Mouse (Mus musculus) regulatory T cell (primary cell): ENCODE results near the gene Otud4.
"Not testable (repeated sequence)": the region's sequence is repeated elsewhere in the genome, so short reads cannot be mapped to it uniquely, and the experiment has no call there.

Experiments
- in situ Hi-C: fragments of 300-600 bp; cut with MboI, MseI; formaldehyde crosslinking; loops from one replicate; pipeline ENCODE4 v1.15.1; 2025; ENCODE audit warnings: high pct_unique_total_duplicates

Gene Otud4

GRCm38 (mm10) chr8:79639586-79640451 lies at the start of gene Otud4:
Gene Otud4 (plus strand): TSS chr8:79639618.
- in situ Hi-C loops = loop anchor here (10.0 kb wide), 1 partner anchor 55 kb away; no protein-coding TSS in a partner anchor

DNA sequence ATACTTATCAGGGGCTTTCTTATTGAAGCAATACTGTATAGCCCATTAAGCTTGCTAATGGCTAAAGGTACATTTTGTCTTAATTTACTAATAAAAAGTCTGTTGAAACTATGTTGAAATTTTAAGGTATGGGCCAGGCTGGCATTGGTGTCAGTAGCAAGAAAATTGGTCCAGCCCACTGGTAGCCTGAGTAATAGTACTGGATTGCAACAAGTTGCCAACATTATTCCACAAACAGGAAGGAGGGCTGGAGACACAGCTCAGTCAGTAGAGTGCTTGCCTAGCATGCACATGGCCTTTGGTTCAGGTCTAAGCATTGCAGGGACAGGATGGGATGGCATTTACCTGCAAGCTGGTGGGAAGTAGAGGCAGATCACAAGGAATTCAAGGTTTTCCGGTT lies 38.5 kb upstream of the Otud4 start:
- in situ Hi-C loops = no loop called here

- in situ Hi-C loops = not testable (repeated sequence)
Measured at GRCm38 (mm10) chr8:79603204-79603603, 36.2 kb upstream of the Otud4 start.

GRCm38 (mm10) chr8:79606225-79606624 lies 33.2 kb upstream of the Otud4 start:
- in situ Hi-C loops = no loop called here

DNA sequence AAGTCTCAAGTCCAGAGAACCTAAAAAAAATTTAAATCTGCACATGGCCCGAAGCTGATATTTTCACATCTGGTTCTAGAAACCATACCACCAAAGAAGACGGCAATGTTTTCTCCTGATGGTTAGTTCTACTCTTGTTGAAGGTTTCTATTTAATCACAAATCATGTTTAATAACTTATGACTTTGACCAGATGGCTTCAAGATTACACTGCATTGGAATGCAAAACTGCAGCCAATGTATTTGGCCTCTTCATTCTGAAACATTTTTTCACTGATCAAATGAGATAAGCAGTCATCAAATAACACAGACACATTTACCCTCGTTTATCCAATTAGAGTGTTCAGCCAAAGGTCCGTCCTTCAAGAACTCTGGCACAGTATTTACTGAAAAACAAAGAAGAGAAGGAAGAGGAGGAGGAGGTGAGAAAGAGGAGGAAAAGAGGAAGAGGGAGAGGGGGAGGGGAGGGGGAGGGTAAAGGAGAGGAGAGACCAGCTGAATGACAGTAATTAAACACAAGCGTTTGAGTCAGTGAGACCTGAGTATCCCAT lies 32.6 kb upstream of the Otud4 start:
- in situ Hi-C loops = no loop called here

- in situ Hi-C loops = no loop called here
Measured at GRCm38 (mm10) chr8:79608701-79609100, 30.7 kb upstream of the Otud4 start.

DNA sequence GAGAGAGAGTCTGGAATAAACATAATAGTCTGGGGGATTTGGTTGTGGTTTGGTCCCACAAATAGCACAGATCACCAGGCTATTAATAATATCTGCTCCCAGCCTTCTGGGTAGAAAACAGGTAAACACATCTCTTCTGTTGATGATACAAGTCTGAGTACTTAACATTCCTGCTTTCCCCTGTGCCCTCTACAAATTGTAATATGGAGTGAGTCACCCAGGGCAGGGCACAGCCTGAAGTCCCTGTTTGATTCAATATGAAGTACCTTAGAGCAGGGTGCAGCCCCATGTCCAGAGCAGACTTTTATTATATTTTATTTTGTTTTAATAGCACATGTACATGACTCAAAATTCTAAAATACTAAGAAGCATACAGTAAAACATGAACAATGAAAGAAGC lies 29.1 kb upstream of the Otud4 start:
- in situ Hi-C loops = loop anchor here (10.0 kb wide), 1 partner anchor 795 kb away; no protein-coding TSS in a partner anchor

DNA sequence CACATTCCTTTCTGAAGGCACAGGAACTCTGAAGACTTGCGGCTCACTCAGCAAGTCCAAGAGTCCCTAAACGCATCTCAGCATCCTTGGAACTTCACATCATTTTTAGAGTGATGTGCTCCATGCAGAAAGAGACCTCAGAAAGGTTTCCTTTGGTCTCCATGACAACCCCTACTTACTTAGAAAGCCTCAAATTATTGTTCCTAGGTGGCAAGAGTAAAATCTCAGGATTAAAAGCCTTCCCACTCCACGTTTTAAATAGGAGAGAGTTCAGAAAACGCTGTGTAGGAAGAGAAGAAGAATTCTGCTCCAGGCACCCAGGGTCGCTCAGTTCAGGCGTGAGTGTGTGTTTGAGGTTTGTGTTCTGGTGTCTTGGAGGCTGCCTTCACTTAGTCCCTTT lies 27.1 kb upstream of the Otud4 start:
- in situ Hi-C loops = loop anchor here (10.0 kb wide), 1 partner anchor 793 kb away; no protein-coding TSS in a partner anchor

- in situ Hi-C loops = loop anchor here (10.0 kb wide), 1 partner anchor 792 kb away; no protein-coding TSS in a partner anchor
Measured at GRCm38 (mm10) chr8:79612965-79613364, 26.5 kb upstream of the Otud4 start.

- in situ Hi-C loops = loop anchor here (10.0 kb wide), 1 partner anchor 789 kb away; no protein-coding TSS in a partner anchor
Measured at GRCm38 (mm10) chr8:79615741-79616350, 23.6 kb upstream of the Otud4 start.

- in situ Hi-C loops = loop anchor here (10.0 kb wide), 1 partner anchor 786 kb away; no protein-coding TSS in a partner anchor
Measured at GRCm38 (mm10) chr8:79618906-79619305, 20.5 kb upstream of the Otud4 start.

GRCm38 (mm10) chr8:79619353-79619752 lies 20.1 kb upstream of the Otud4 start:
- in situ Hi-C loops = loop anchor here (10.0 kb wide), 1 partner anchor 785 kb away; no protein-coding TSS in a partner anchor

DNA sequence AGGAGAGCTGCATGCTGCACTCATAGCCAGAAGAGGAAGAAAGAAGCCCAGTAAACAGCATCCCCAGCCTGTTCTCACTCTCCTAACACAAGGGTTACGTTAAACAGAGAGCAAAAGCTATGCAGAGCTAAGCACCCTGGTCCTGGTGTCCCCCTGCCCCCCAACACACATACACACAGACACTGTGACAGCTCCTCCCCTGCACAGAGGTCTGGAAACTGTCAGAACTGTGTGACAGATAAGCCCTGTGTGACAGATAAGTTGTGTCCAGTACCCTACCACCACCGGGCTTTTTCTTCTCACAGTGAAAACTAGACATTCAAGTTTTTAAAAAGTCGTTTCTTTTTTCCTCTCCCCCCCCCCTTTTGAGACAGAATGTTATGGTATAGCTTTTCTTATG lies 19.4 kb upstream of the Otud4 start:
- in situ Hi-C loops = loop anchor here (10.0 kb wide), 1 partner anchor 785 kb away; no protein-coding TSS in a partner anchor

GRCm38 (mm10) chr8:79620489-79621276 lies 18.7 kb upstream of the Otud4 start:
- in situ Hi-C loops = no loop called here

DNA sequence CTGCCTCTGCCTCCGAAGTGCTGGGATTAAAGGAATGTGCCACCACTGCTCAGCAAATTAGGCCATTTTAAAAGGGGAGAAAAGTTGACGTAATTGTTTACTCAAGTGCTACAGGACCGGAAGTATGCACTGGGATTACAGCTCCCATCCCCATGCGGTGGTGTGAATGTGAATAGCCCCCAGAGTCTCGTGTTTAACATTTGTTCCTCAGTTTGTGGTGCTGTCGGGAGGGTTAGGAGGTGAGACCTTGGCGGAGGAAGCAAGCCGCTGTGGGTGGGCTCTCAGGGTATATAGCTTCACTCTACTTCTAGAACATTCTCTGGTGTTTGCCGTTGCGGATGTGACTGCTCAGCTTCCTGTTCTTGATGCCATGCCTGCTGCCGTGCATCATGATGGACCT lies 17.1 kb upstream of the Otud4 start:
- in situ Hi-C loops = no loop called here

- in situ Hi-C loops = no loop called here
Measured at GRCm38 (mm10) chr8:79623351-79623750, 16.1 kb upstream of the Otud4 start.

GRCm38 (mm10) chr8:79624416-79624815 lies 15.0 kb upstream of the Otud4 start:
- in situ Hi-C loops = no loop called here

DNA sequence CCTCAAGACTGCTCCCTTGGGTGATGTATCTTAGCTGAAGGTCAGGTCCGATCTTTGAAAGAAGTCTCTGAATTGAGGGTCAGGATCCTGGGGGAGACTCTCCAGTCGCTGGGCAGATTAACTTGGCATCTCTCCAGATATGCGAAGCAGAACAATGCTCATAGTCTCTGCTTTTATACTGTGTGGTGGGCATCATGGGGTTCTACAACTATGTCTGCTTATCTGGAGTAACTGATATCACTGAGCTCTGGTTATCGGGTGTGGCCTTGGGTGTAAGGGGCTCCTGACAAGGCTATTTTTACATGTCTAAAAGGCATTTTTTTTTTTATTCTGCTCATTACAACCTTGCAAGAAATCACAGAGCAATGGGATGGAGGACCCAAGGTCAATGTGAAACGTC lies 13.2 kb upstream of the Otud4 start:
- in situ Hi-C loops = no loop called here

- in situ Hi-C loops = no loop called here
Measured at GRCm38 (mm10) chr8:79635491-79635890, 3.9 kb upstream of the Otud4 start.

DNA sequence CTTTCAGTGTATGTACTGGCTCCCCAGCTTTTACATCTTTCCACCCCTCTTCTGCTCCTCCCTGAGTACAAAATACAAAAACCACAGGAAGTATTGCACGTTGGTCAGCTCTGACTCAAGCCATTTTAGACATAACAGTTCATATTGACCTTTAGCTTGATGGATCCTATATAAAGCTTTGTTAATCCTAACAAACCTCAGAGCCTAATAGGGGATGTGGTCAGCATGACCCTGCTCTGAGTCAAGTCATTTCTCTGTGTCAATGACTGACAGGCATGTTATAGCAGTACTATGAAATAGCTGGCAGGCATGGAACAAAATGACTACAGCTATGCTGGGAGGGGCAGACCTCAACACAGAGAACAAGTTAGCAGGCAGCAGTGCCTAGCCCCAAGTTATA lies 3.3 kb upstream of the Otud4 start:
- in situ Hi-C loops = no loop called here

DNA sequence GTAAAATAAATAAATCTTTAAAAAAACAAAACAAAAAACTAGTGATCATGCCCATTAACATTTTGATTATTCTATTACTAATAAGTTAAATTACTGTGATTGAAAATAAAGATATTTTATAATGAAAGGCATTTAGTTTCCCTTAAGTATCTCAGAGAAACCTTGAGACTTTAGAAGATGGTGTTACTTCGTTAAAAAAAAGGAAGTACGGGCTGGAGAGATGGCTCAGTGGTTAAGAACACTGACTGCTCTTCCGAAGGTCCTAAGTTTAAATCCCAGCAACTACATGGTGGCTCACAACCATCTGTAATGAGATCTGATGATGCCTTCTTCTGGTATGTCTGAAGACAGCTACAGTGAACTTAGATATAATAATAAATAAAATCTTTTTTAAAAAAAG lies 2.2 kb upstream of the Otud4 start:
- in situ Hi-C loops = no loop called here
